ENCODE assay signal across 7 mouse cellular contexts in the genomic region with DNA sequence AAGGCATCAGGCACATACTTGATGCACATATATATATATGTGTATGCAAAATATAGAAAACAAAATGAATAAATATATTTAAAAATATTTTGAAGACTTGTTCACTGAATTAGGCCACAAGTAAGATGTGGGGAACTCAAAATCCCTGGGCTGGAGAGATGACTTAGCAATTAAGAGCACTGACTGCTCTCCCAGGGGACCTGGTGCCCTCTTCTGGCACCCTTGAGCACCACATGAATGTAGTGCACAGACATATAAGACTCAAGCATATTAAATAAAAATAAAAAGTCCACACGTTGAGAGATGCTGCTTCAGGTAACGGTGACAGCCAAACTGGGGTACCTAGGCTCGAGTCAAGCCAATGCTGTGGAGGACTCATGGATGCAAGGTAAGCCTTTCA. TPM values are rescaled to one million over a fixed set of nuclear protein-coding genes. Genes with fewer than 3 reads are reported as not detected.
DNase-seq lines count a peak whose midpoint lies in the region; ATAC-seq and TF ChIP-seq lines count a peak whose summit lies in the region.

No protein-coding gene starts in this region.

- H3K9me3 ChIP-seq in MEL (replicated peaks; ENCODE audit: insufficient read depth, low read length) = no peaks in the 10 kb centered on the region
- no peaks in the 10 kb centered on the region for H3K9me3 ChIP-seq in hindbrain, embryonic 12.5 days (replicated peaks)

- no peak for TF ChIP-seq POLR2A in MEL (IDR thresholded peaks at IDR 0.05; ENCODE audit: control insufficient read depth in 1 of 2, insufficient read depth in 1 of 2, low read depth in 1 of 2, low read length in 2 of 2, poor library complexity in 1 of 2)
- no peak for TF ChIP-seq POLR2A in lung, adult 2 months (IDR thresholded peaks at IDR 0.05; ENCODE audit: borderline replicate concordance, extremely low read depth, low read depth, low read length)

- H3K4me2 ChIP-seq in hindbrain, embryonic 12.5 days (replicated peaks) = no peak overlapping the region

- peak; percentile 56 for TF ChIP-seq CTCF in left cerebral cortex, adult 2 months (IDR thresholded peaks at IDR 0.05)
- peak; percentile 72 to 89 (median 81) for TF ChIP-seq CTCF in MEL (IDR thresholded peaks at IDR 0.05 in 2 of 3, conservative IDR thresholded peaks at IDR 0.05 in 1 of 3; ENCODE audit: control insufficient read depth in 1 of 3, insufficient read depth in 1 of 3, low read depth in 2 of 3, low read length in 3 of 3, poor library complexity in 1 of 3, severe bottlenecking in 1 of 3)
- peak; percentile 71 for TF ChIP-seq CTCF in lung, adult 2 months (IDR thresholded peaks at IDR 0.05; ENCODE audit: insufficient read depth, low read length)

- no peak overlapping the region for H3K9ac ChIP-seq in MEL (ENCODE audit: control insufficient read depth, low read depth, low read length, poor library complexity, severe bottlenecking)
- no peak overlapping the region for H3K9ac ChIP-seq in hindbrain, embryonic 12.5 days

- no peak for TF ChIP-seq EP300 in MEL (IDR thresholded peaks at IDR 0.05; ENCODE audit: low read depth in 1 of 2, low read length in 2 of 2)

- TF ChIP-seq RAD21 in MEL (IDR thresholded peaks at IDR 0.05; ENCODE audit: low read depth, low read length) = peak; percentile 93

- no peaks in the 10 kb centered on the region for H3K27me3 ChIP-seq in MEL (ENCODE audit: control insufficient read depth in 1 of 2, insufficient read depth in 2 of 2, low read length in 2 of 2)
- H3K27me3 ChIP-seq in hindbrain, embryonic 12.5 days = no peaks in the 10 kb centered on the region

- DNase-seq in left cerebral cortex, adult 2 months (ENCODE audit: extremely low spot score in 1 of 2, low spot score in 2 of 2) = no peak
- DNase-seq in left cerebral cortex, adult 9 months (ENCODE audit: low spot score in 2 of 2) = no peak
- peak; percentile 91 for DNase-seq in MEL (ENCODE audit: low read depth, low spot score)
- DNase-seq in c-Kit-positive CD71-negative TER-119-negative erythroid progenitor cells, embryonic 14.5 days (ENCODE audit: low read depth) = peak; percentile 46
- no peak for DNase-seq in lung, adult 2 months
- peak; percentile 79 for DNase-seq in thymus, postnatal 14 days

- no peak overlapping the region for H3K27ac ChIP-seq in left cerebral cortex, adult 2 months
- H3K27ac ChIP-seq in MEL (ENCODE audit: control insufficient read depth, low read depth, low read length) = no peak overlapping the region
- no peak overlapping the region for H3K27ac ChIP-seq in hindbrain, embryonic 12.5 days

- H3K36me3 ChIP-seq in MEL (ENCODE audit: control insufficient read depth in 1 of 2, insufficient read depth in 2 of 2, low read length in 2 of 2) = peaks cover under 1 to 12% of the 10 kb centered on the region in 2 experiments; a peak in 3 of 4 replicates
- H3K36me3 ChIP-seq in hindbrain, embryonic 12.5 days = 0 out of 2 replicates have a peak, but pooled peaks cover 2% of the 10 kb centered on the region

- ATAC-seq in hindbrain, embryonic 12.5 days (ENCODE audit: low FRiP score) = no peak

- peaks cover 25% of the 10 kb centered on the region for H3K79me2 ChIP-seq in MEL (ENCODE audit: control insufficient read depth, insufficient read depth, low read length, poor library complexity)

- 46% methylated on average over 3 of the region's 3 CpGs for WGBS in lung, adult 2 months
- WGBS in hindbrain, embryonic 12.5 days = 67% methylated on average over 3 of the region's 3 CpGs

- no peak overlapping the region for H3K4me3 ChIP-seq in left cerebral cortex, adult 2 months
- no peak overlapping the region for H3K4me3 ChIP-seq in MEL (ENCODE audit: control insufficient read depth in 1 of 2, insufficient read depth in 1 of 2, low read depth in 2 of 2, low read length in 2 of 2)
- no peak overlapping the region for H3K4me3 ChIP-seq in lung, adult 2 months (replicated peaks; ENCODE audit: extremely low read depth, low read depth, low read length)
- no peak overlapping the region for H3K4me3 ChIP-seq in hindbrain, embryonic 12.5 days

- peaks cover 8 to 19% of the 10 kb centered on the region in 2 experiments for H3K4me1 ChIP-seq in MEL (ENCODE audit: control insufficient read depth in 1 of 2, insufficient read depth in 2 of 2, low read length in 2 of 2)
- peaks cover 7% of the 10 kb centered on the region for H3K4me1 ChIP-seq in lung, adult 2 months (ENCODE audit: control insufficient read depth, insufficient read depth, low read length)
- peaks cover 14% of the 10 kb centered on the region for H3K4me1 ChIP-seq in hindbrain, embryonic 12.5 days

- intact Hi-C loops in left cerebral cortex, adult 2 months (cut with DNase I) = loop anchor here (5.0 kb wide), 1 partner anchor 239 kb away; no protein-coding TSS in a partner anchor

TF ChIP-seq in MEL, 35 proteins besides CTCF, POLR2A, EP300 and RAD21:
- TF ChIP-seq SIN3A (IDR thresholded peaks at IDR 0.05; ENCODE audit: low read length) (peak; percentile 58; the same call in 1 of the 2 replicates), TBP (IDR thresholded peaks at IDR 0.05; ENCODE audit: low read depth, low read length) (no peak), TCF12 (IDR thresholded peaks at IDR 0.05; ENCODE audit: low read depth, low read length) (no peak), USF2 (IDR thresholded peaks at IDR 0.05; ENCODE audit: borderline replicate concordance in 1 of 2, insufficient read depth in 1 of 2, low read depth in 1 of 2, low read length in 2 of 2) (no peak), USF1 (IDR thresholded peaks at IDR 0.05; ENCODE audit: low read depth, low read length) (no peak), ZMIZ1 (IDR thresholded peaks at IDR 0.05; ENCODE audit: low read depth, low read length) (no peak), ZKSCAN1 (IDR thresholded peaks at IDR 0.05; ENCODE audit: low read depth, low read length) (no peak), ZC3H11A (IDR thresholded peaks at IDR 0.05; ENCODE audit: low read depth, low read length) (peak; percentile 91), SMC3 (IDR thresholded peaks at IDR 0.05; ENCODE audit: low read depth, low read length) (peak; percentile 90), NELFE (IDR thresholded peaks at IDR 0.05; ENCODE audit: low read depth, low read length) (no peak), MAFK (IDR thresholded peaks at IDR 0.05; ENCODE audit: borderline replicate concordance, low read depth, low read length) (peak; percentile 57; the same call in 1 of the 2 replicates), ETS1 (IDR thresholded peaks at IDR 0.05; ENCODE audit: low read depth, low read length) (no peak), POLR2AphosphoS2 (IDR thresholded peaks at IDR 0.05; ENCODE audit: low read length) (no peak), JUND (IDR thresholded peaks at IDR 0.05; ENCODE audit: low read depth, low read length) (no peak), RCOR1 (IDR thresholded peaks at IDR 0.05; ENCODE audit: low read depth, low read length) (no peak), CHD2 (IDR thresholded peaks at IDR 0.05; ENCODE audit: low read length) (no peak)
TF ChIP-seq in MEL: peak in this region for 4.

RNA-seq across cellular contexts. Expression of gene Adsl, which starts 2.4 kb away (rescaled TPM):
- 10 to 100 TPM; 26.3 to 27.8 TPM for total RNA-seq in left cerebral cortex, adult 2 months (2021)
- total RNA-seq in MEL (2012; rRNA removed) = 290 and 320 TPM in 2 replicates
- polyA plus RNA-seq in MEL (2012; ENCODE audit: insufficient read depth in 1 of 2, insufficient read length in 2 of 2, low read depth in 1 of 2, low replicate concordance in 2 of 2, missing spikeins in 1 of 2) = 100 to 1,000 TPM; 304 to 365 TPM
- polyA plus RNA-seq in lung, adult 2 months (2012; rRNA removed) = 41.6 and 55.2 TPM in 2 replicates
- polyA plus RNA-seq in hindbrain, embryonic 12.5 days (2016; fragmentation: Nextera tagmentation; extraction: Ambion mirVana) = 114 and 117 TPM in 2 replicates

RNA-seq across cellular contexts. Expression of gene Sgsm3, which starts 31.7 kb away (rescaled TPM):
- 100 to 1,000 TPM in 1 of 2 experiments, 10 to 100 TPM in 1; 93.0 to 112 TPM for total RNA-seq in left cerebral cortex, adult 2 months (2021)
- total RNA-seq in MEL (2012; rRNA removed) = 31.2 and 39.5 TPM in 2 replicates
- polyA plus RNA-seq in MEL (2012; ENCODE audit: insufficient read depth in 1 of 2, insufficient read length in 2 of 2, low read depth in 1 of 2, low replicate concordance in 2 of 2, missing spikeins in 1 of 2) = 10 to 100 TPM in 1 of 2 experiments, not detected in 1; 33.0 TPM
- polyA plus RNA-seq in lung, adult 2 months (2012; rRNA removed) = 50.4 and 52.2 TPM in 2 replicates
- polyA plus RNA-seq in hindbrain, embryonic 12.5 days (2016; fragmentation: Nextera tagmentation; extraction: Ambion mirVana) = 43.1 and 46.4 TPM in 2 replicates

Comparison
In these comparisons a context has a peak if more than half of its experiments do, and no peak if none do; other contexts are left out.
1. DNase-seq: peak in MEL (single experiment), c-Kit-positive CD71-negative TER-119-negative erythroid progenitor cells, embryonic 14.5 days (single experiment) and thymus, postnatal 14 days (single experiment); none in left cerebral cortex, adult 2 months (0 of 2), left cerebral cortex, adult 9 months (0 of 2) and lung, adult 2 months (single experiment).
2. Peak in every context shown above with its lines, with median percentiles within 50 percentile points of each other: CTCF ChIP-seq.